17 mouse cellular contexts compared by ENCODE assay signal in the genomic region with DNA sequence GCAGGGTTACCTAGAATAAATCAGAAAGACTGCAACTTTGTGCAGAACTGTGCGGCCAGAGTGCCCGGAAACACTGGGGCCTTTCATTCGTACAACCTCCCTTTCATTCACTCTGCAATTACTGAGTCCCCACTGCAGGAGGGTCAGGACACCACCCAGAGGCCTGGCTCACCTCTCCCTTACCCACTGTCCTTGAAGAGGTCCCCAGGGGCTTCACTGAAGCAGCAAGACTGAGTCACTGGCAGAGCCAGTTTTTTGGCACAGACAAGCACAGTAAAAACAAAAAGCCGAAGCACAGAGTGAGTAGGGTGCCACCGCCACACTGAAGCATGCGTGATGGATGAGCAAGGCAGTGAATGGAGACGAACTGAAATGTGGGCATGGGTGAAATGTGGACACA. TPM values are rescaled to one million over a fixed set of nuclear protein-coding genes. Genes with fewer than 3 reads are reported as not detected.
DNase-seq lines count a peak whose midpoint lies in the region; ATAC-seq and TF ChIP-seq lines count a peak whose summit lies in the region.
"Had no signal": no experiment of that assay in that cellular context is flagged by ENCODE, and none has a peak within 500 bp of the region (broad histone marks: within the 10 kb centered on the region; RNA-seq: fewer than 3 reads in every experiment).

No protein-coding gene starts in this region.

- H3K4me3 ChIP-seq in hindbrain, embryonic 15.5 days = no peak overlapping the region
- H3K4me3 ChIP-seq in hindbrain, embryonic 11.5 days (ENCODE audit: low read depth, low read length) = no peak overlapping the region
- H3K4me3 ChIP-seq in limb, embryonic 14.5 days (replicated peaks; ENCODE audit: low read length) = no peak overlapping the region
- no peak overlapping the region for H3K4me3 ChIP-seq in intestine, postnatal 0 days (ENCODE audit: low read depth, low read length)
- H3K4me3 ChIP-seq: left cerebral cortex, adult 2 months had no signal

- TF ChIP-seq CTCF in intestine, postnatal 0 days (IDR thresholded peaks at IDR 0.05; ENCODE audit: low read depth) = no peak

- TF ChIP-seq POLR2A in limb, embryonic 14.5 days (IDR thresholded peaks at IDR 0.05; ENCODE audit: borderline replicate concordance, extremely low read depth, insufficient read depth, insufficient read length) = no peak

- no peak overlapping the region for H3K4me2 ChIP-seq in hindbrain, embryonic 15.5 days
- H3K4me2 ChIP-seq in hindbrain, embryonic 11.5 days (replicated peaks; ENCODE audit: low read depth, low read length) = no peak overlapping the region
- peak overlapping the region; percentile 19 for H3K4me2 ChIP-seq in limb, embryonic 14.5 days (replicated peaks; ENCODE audit: low read depth, low read length, severe bottlenecking)
- H3K4me2 ChIP-seq in intestine, postnatal 0 days (replicated peaks; ENCODE audit: low read depth) = no peak overlapping the region

- ATAC-seq in hindbrain, embryonic 15.5 days (ENCODE audit: low FRiP score, low read depth) = no peak
- no peak for ATAC-seq in hindbrain, embryonic 11.5 days (ENCODE audit: low FRiP score)
- no peak for ATAC-seq in limb, embryonic 14.5 days (ENCODE audit: low FRiP score, low read depth)
- no peak for ATAC-seq in intestine, postnatal 0 days
- ATAC-seq: forebrain, postnatal 0 days had no signal

- no peak for DNase-seq in hindbrain, embryonic 11.5 days (ENCODE audit: low spot score)
- peak; percentile 69 for DNase-seq in Muller cell, postnatal 12 days (ENCODE audit: inconsistent ontology term)
- DNase-seq in brain, adult 2 months (ENCODE audit: low read depth, low spot score) = peak; percentile 27
- DNase-seq in limb, embryonic 14.5 days (ENCODE audit: low spot score) = no peak
- no peak for DNase-seq in left cerebral cortex, adult 11 months (ENCODE audit: low spot score)
- DNase-seq in lung, postnatal 25 days (ENCODE audit: low spot score) = no peak
- DNase-seq: forebrain, postnatal 0 days; heart, postnatal 10 days; kidney, adult 18-20 months; kidney, postnatal 36 days; liver, embryonic 13.5 days; lung, postnatal 14 days; midbrain, embryonic 14.5 days had no signal

- H3K27ac ChIP-seq in hindbrain, embryonic 15.5 days (replicated peaks) = peak overlapping the region; percentile 45; the same call in 1 of the 2 replicates
- no peak overlapping the region for H3K27ac ChIP-seq in hindbrain, embryonic 11.5 days (ENCODE audit: low read depth, low read length)
- 0 out of 2 replicates have a peak overlapping the region, but pooled peaks have one; percentile 43 for H3K27ac ChIP-seq in limb, embryonic 14.5 days (replicated peaks; ENCODE audit: low read depth, low read length)
- no peak overlapping the region for H3K27ac ChIP-seq in intestine, postnatal 0 days (ENCODE audit: low read depth, low read length)
- H3K27ac ChIP-seq: left cerebral cortex, adult 2 months; liver, embryonic 13.5 days had no signal

- WGBS in hindbrain, embryonic 15.5 days = 38% methylated on average over 7 of the region's 7 CpGs
- WGBS in hindbrain, embryonic 11.5 days = 46% methylated on average over 7 of the region's 7 CpGs
- WGBS in limb, embryonic 14.5 days = 68% methylated on average over 7 of the region's 7 CpGs
- WGBS in intestine, postnatal 0 days = 75% methylated on average over 7 of the region's 7 CpGs

- H3K36me3 ChIP-seq in hindbrain, embryonic 15.5 days = no peaks in the 10 kb centered on the region
- H3K36me3 ChIP-seq in hindbrain, embryonic 11.5 days (ENCODE audit: control insufficient read depth, insufficient read depth, low read length) = no peaks in the 10 kb centered on the region
- H3K36me3 ChIP-seq in limb, embryonic 14.5 days (ENCODE audit: control insufficient read depth, insufficient read depth, low read length) = 0 out of 2 replicates have a peak, but pooled peaks cover 3% of the 10 kb centered on the region
- H3K36me3 ChIP-seq in intestine, postnatal 0 days (ENCODE audit: control insufficient read depth, insufficient read depth) = no peaks in the 10 kb centered on the region; the same call in 1 of the 2 replicates
- H3K36me3 ChIP-seq: liver, embryonic 13.5 days had no signal

- H3K4me1 ChIP-seq in hindbrain, embryonic 15.5 days (replicated peaks) = peaks cover 64% of the 10 kb centered on the region
- peaks cover 13% of the 10 kb centered on the region for H3K4me1 ChIP-seq in hindbrain, embryonic 11.5 days (replicated peaks; ENCODE audit: control insufficient read depth, insufficient read depth, low read length)
- peaks cover 28% of the 10 kb centered on the region for H3K4me1 ChIP-seq in limb, embryonic 14.5 days (ENCODE audit: control insufficient read depth, insufficient read depth, low read length)
- peaks cover 5% of the 10 kb centered on the region for H3K4me1 ChIP-seq in intestine, postnatal 0 days (replicated peaks; ENCODE audit: control insufficient read depth, insufficient read depth, low read length)

- H3K9ac ChIP-seq in hindbrain, embryonic 15.5 days = no peak overlapping the region
- H3K9ac ChIP-seq in hindbrain, embryonic 11.5 days (ENCODE audit: low read depth, low read length) = no peak overlapping the region
- no peak overlapping the region for H3K9ac ChIP-seq in limb, embryonic 14.5 days (ENCODE audit: low read depth, low read length, severe bottlenecking)
- no peak overlapping the region for H3K9ac ChIP-seq in intestine, postnatal 0 days (ENCODE audit: low read depth, low read length)
- H3K9ac ChIP-seq: forebrain, postnatal 0 days; liver, embryonic 13.5 days; stomach, embryonic 15.5 days had no signal

- H3K9me3 ChIP-seq in hindbrain, embryonic 15.5 days = no peaks in the 10 kb centered on the region
- H3K9me3 ChIP-seq in hindbrain, embryonic 11.5 days (ENCODE audit: control insufficient read depth, low read length) = no peaks in the 10 kb centered on the region
- H3K9me3 ChIP-seq in limb, embryonic 14.5 days (ENCODE audit: control insufficient read depth, low read length) = no peaks in the 10 kb centered on the region
- H3K9me3 ChIP-seq in intestine, postnatal 0 days (ENCODE audit: control insufficient read depth) = no peaks in the 10 kb centered on the region
- H3K9me3 ChIP-seq: liver, embryonic 13.5 days; stomach, embryonic 15.5 days had no signal

- 0 out of 2 replicates have a peak, but pooled peaks cover 3% of the 10 kb centered on the region for H3K27me3 ChIP-seq in hindbrain, embryonic 15.5 days
- peaks cover 12% of the 10 kb centered on the region for H3K27me3 ChIP-seq in hindbrain, embryonic 11.5 days (ENCODE audit: control insufficient read depth, insufficient read depth, low read length)
- H3K27me3 ChIP-seq in limb, embryonic 14.5 days (ENCODE audit: control insufficient read depth, insufficient read depth, low read length) = no peaks in the 10 kb centered on the region
- peaks cover 4% of the 10 kb centered on the region; the same call in 1 of the 2 replicates for H3K27me3 ChIP-seq in intestine, postnatal 0 days (replicated peaks; ENCODE audit: control insufficient read depth, insufficient read depth, low read length)
- H3K27me3 ChIP-seq: stomach, embryonic 15.5 days had no signal

RNA-seq across cellular contexts. Expression of gene Plcd1, which starts 3.9 kb away (rescaled TPM):
- polyA plus RNA-seq in hindbrain, embryonic 15.5 days (2015; fragmentation: Nextera tagmentation; extraction: Ambion mirVana) = 20.1 and 20.3 TPM in 2 replicates
- polyA plus RNA-seq in hindbrain, embryonic 11.5 days (2014; fragmentation: Nextera tagmentation; extraction: Ambion mirVana) = 27.7 and 28.8 TPM in 2 replicates
- polyA plus RNA-seq in limb, embryonic 14.5 days (2012; rRNA removed) = 50.0 and 60.8 TPM in 2 replicates
- 38.0 and 38.2 TPM in 2 replicates for polyA plus RNA-seq in limb, embryonic 14.5 days (2014; fragmentation: Nextera tagmentation; extraction: Ambion mirVana)
- 6.3 and 6.5 TPM in 2 replicates for polyA plus RNA-seq in intestine, postnatal 0 days (2015; fragmentation: Nextera tagmentation; extraction: Ambion mirVana)

RNA-seq across cellular contexts. Expression of gene Dlec1, which starts 12.8 kb away (rescaled TPM):
- 1.3 and 1.4 TPM in 2 replicates for polyA plus RNA-seq in hindbrain, embryonic 15.5 days (2015; fragmentation: Nextera tagmentation; extraction: Ambion mirVana)
- polyA plus RNA-seq in hindbrain, embryonic 11.5 days (2014; fragmentation: Nextera tagmentation; extraction: Ambion mirVana) = 1.4 and 2.1 TPM in 2 replicates
- 1.4 and 1.5 TPM in 2 replicates for polyA plus RNA-seq in limb, embryonic 14.5 days (2012; rRNA removed)
- polyA plus RNA-seq in limb, embryonic 14.5 days (2014; fragmentation: Nextera tagmentation; extraction: Ambion mirVana) = 0.81 and 1.3 TPM in 2 replicates
- polyA plus RNA-seq in intestine, postnatal 0 days (2015; fragmentation: Nextera tagmentation; extraction: Ambion mirVana) = 0.05 and 0.07 TPM in 2 replicates
- polyA plus RNA-seq: liver, embryonic 13.5 days had no signal

RNA-seq across cellular contexts. Expression of gene Vill, which starts 36.9 kb away (rescaled TPM):
- 3.3 and 3.6 TPM in 2 replicates for polyA plus RNA-seq in hindbrain, embryonic 15.5 days (2015; fragmentation: Nextera tagmentation; extraction: Ambion mirVana)
- polyA plus RNA-seq in hindbrain, embryonic 11.5 days (2014; fragmentation: Nextera tagmentation; extraction: Ambion mirVana) = 7.5 and 8.8 TPM in 2 replicates
- 49.8 and 68.2 TPM in 2 replicates for polyA plus RNA-seq in limb, embryonic 14.5 days (2012; rRNA removed)
- polyA plus RNA-seq in limb, embryonic 14.5 days (2014; fragmentation: Nextera tagmentation; extraction: Ambion mirVana) = 25.2 and 29.0 TPM in 2 replicates
- polyA plus RNA-seq in intestine, postnatal 0 days (2015; fragmentation: Nextera tagmentation; extraction: Ambion mirVana) = 3.6 and 5.1 TPM in 2 replicates

Comparison
In these comparisons a context has a peak if more than half of its experiments do, and no peak if none do; other contexts are left out.
1. H3K27ac ChIP-seq: peak in hindbrain, embryonic 15.5 days (single experiment) and limb, embryonic 14.5 days (single experiment); none in hindbrain, embryonic 11.5 days (single experiment) and intestine, postnatal 0 days (single experiment).
2. DNase-seq: peak in Muller cell, postnatal 12 days (single experiment) and brain, adult 2 months (single experiment); none in hindbrain, embryonic 11.5 days (single experiment), limb, embryonic 14.5 days (single experiment), left cerebral cortex, adult 11 months (single experiment) and lung, postnatal 25 days (single experiment).